Mouse (Mus musculus): Measurements from ENCODE around the gene Wdr25.

DNA sequence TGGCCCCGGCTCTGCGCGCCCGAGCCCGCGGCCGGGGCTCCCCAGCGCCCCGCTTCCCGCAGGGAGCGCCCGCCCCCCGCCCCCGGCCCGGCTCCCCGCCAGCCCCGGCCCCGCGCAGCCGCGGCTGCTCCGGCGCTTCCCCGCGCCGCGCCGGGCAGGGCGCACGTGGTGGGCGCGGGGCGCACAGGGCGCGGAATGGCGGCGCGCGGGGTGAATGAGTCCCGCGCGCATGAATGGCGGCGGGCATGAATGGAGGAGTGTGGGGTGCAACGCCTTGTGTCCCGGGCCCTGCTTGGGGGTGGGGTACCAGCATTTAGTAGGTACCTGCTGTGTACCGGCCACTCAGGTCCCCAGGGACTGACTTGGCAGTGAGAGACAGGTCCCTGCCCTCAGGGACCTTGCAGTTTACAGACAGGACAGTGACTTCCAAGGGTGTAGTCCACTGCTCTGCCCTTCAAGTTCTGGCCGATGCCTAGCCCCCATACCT is 174.8 kb downstream of the Wdr25 start, which contains the start of gene Begain:
- TF ChIP-seq POLR2A (IDR thresholded peaks at IDR 0.05; ENCODE audit: control insufficient read depth, extremely low read depth, insufficient read depth, low read length, poor library complexity) (no peak; the same call in 1 of the 2 replicates), CTCF (IDR thresholded peaks at IDR 0.05; ENCODE audit: borderline replicate concordance, control insufficient read depth, extremely low read depth, insufficient read depth, low read length, poor library complexity) (no peak)

Measured in thymus, adult 2 months (tissue).